Comparison of ENCODE assay signal across 8 mouse cellular contexts in genomic region chr16:29973250-29973649, GRCm38 (mm10).
A peak's percentile ranks its signal among the peaks of the same experiment; 100 is the strongest.
DNase-seq lines count a peak whose midpoint lies in the region; ATAC-seq and TF ChIP-seq lines count a peak whose summit lies in the region.

No protein-coding gene starts in this region.

- intact Hi-C loops in gastrocnemius, adult 2 months (cut with DNase I), result no loop called here

- no peak overlapping the region for H3K4me2 ChIP-seq in intestine, embryonic 16.5 days (ENCODE audit: low read depth, low read length)
- no peak overlapping the region for H3K4me2 ChIP-seq in liver, postnatal 0 days (ENCODE audit: low read depth, low read length)
- no peak overlapping the region for H3K4me2 ChIP-seq in hindbrain, embryonic 12.5 days (replicated peaks)

- no peaks in the 10 kb centered on the region for H3K27me3 ChIP-seq in intestine, embryonic 16.5 days (replicated peaks; ENCODE audit: control insufficient read depth, insufficient read depth, low read length)
- H3K27me3 ChIP-seq in liver, postnatal 0 days (ENCODE audit: insufficient read depth, low read length), result no peaks in the 10 kb centered on the region
- peaks cover 14% of the 10 kb centered on the region for H3K27me3 ChIP-seq in hindbrain, embryonic 12.5 days

- 25% methylated on average over 7 of the region's 7 CpGs for WGBS in intestine, embryonic 16.5 days
- 54% methylated on average over 7 of the region's 7 CpGs for WGBS in liver, postnatal 0 days (ENCODE audit: insufficient replicate concordance)
- WGBS in hindbrain, embryonic 12.5 days, result 64% methylated on average over 7 of the region's 7 CpGs

- peaks cover 31% of the 10 kb centered on the region for H3K4me1 ChIP-seq in intestine, embryonic 16.5 days (ENCODE audit: control insufficient read depth, insufficient read depth, low read length)
- peaks cover 7% of the 10 kb centered on the region for H3K4me1 ChIP-seq in liver, postnatal 0 days (ENCODE audit: insufficient read depth)
- peaks cover 13% of the 10 kb centered on the region for H3K4me1 ChIP-seq in hindbrain, embryonic 12.5 days

- H3K4me3 ChIP-seq in intestine, embryonic 16.5 days (ENCODE audit: low read length), result no peak overlapping the region
- no peak overlapping the region for H3K4me3 ChIP-seq in liver, postnatal 0 days (ENCODE audit: low read depth, low read length)
- H3K4me3 ChIP-seq in hindbrain, embryonic 12.5 days, result no peak overlapping the region
- no peak overlapping the region for H3K4me3 ChIP-seq in gastrocnemius, adult 2 months

- peak overlapping the region; percentile 53 for H3K9ac ChIP-seq in intestine, embryonic 16.5 days (ENCODE audit: low read depth, low read length)
- no peak overlapping the region for H3K9ac ChIP-seq in liver, postnatal 0 days (replicated peaks)
- H3K9ac ChIP-seq in hindbrain, embryonic 12.5 days, result no peak overlapping the region

- ATAC-seq in intestine, embryonic 16.5 days, result peak; percentile 85
- peak; percentile 93 for ATAC-seq in liver, postnatal 0 days
- ATAC-seq in hindbrain, embryonic 12.5 days (ENCODE audit: low FRiP score), result no peak
- ATAC-seq in megakaryocyte-erythroid progenitor cell, adult 5-6 weeks (replicated peaks; ENCODE audit: low FRiP score, low TSS enrichment, poor library complexity, severe bottlenecking), result no peak

- TF ChIP-seq EP300 in liver, postnatal 0 days (IDR thresholded peaks at IDR 0.05; ENCODE audit: low read depth), result peak; percentile 80

- H3K36me3 ChIP-seq in intestine, embryonic 16.5 days (ENCODE audit: control insufficient read depth, insufficient read depth, low read length), result no peaks in the 10 kb centered on the region
- no peaks in the 10 kb centered on the region for H3K36me3 ChIP-seq in liver, postnatal 0 days (replicated peaks; ENCODE audit: insufficient read depth, low read length)
- no peaks in the 10 kb centered on the region for H3K36me3 ChIP-seq in hindbrain, embryonic 12.5 days

- DNase-seq in heart, postnatal 4 days, result peak; percentile 31
- DNase-seq in heart, adult 8-10 months (ENCODE audit: low spot score), result no peak
- DNase-seq in ES-CJ7 (ENCODE audit: low read depth, low spot score), result peak; percentile 58
- peak; percentile 86 for DNase-seq in liver, postnatal 0 days
- no peak for DNase-seq in gastrocnemius, adult 2 months

- TF ChIP-seq CTCF in liver, postnatal 0 days (IDR thresholded peaks at IDR 0.05; ENCODE audit: low read depth), result no peak
- TF ChIP-seq CTCF in gastrocnemius, adult 2 months (IDR thresholded peaks at IDR 0.05), result no peak

- peak overlapping the region; percentile 86 for H3K27ac ChIP-seq in intestine, embryonic 16.5 days (ENCODE audit: low read length)
- peak overlapping the region; percentile 71 for H3K27ac ChIP-seq in liver, postnatal 0 days (ENCODE audit: low read depth)
- H3K27ac ChIP-seq in hindbrain, embryonic 12.5 days, result no peak overlapping the region
- H3K27ac ChIP-seq in gastrocnemius, adult 2 months, result no peak overlapping the region

- H3K9me3 ChIP-seq in intestine, embryonic 16.5 days (ENCODE audit: control insufficient read depth, low read length), result no peaks in the 10 kb centered on the region
- no peaks in the 10 kb centered on the region for H3K9me3 ChIP-seq in liver, postnatal 0 days (ENCODE audit: low read length)
- no peaks in the 10 kb centered on the region for H3K9me3 ChIP-seq in hindbrain, embryonic 12.5 days (replicated peaks)

Comparison
In these comparisons a context has a peak if more than half of its experiments do, and no peak if none do; other contexts are left out.
1. DNase-seq: peak in heart, postnatal 4 days (single experiment), ES-CJ7 (single experiment) and liver, postnatal 0 days (single experiment); none in heart, adult 8-10 months (single experiment) and gastrocnemius, adult 2 months (single experiment).
2. ATAC-seq: peak in intestine, embryonic 16.5 days (single experiment) and liver, postnatal 0 days (single experiment); none in hindbrain, embryonic 12.5 days (single experiment) and megakaryocyte-erythroid progenitor cell, adult 5-6 weeks (single experiment).
3. H3K27ac ChIP-seq: peak in intestine, embryonic 16.5 days (single experiment) and liver, postnatal 0 days (single experiment); none in hindbrain, embryonic 12.5 days (single experiment) and gastrocnemius, adult 2 months (single experiment).